Mouse (Mus musculus) left cerebral cortex, adult 18-20 months (tissue): ENCODE results near the gene Serbp1. TPM values are rescaled to one million over a fixed set of nuclear protein-coding genes. Genes with fewer than 3 reads are reported as not detected.

Source experiments
- DNase-seq, 2 experiments: peaks; one replicate each; pipeline ENCODE4 v3.0.0; 2021 to 2022; ENCODE audit warnings: low spot score in 2 of 2, mixed read lengths in 1 of 2
- total RNA-seq, 2 experiments: library from RNA; stranded (reverse); gene quantifications; 2 replicates each; pipeline ENCODE4 v1.2.3; 2021

Serbp1 gene
- total RNA-seq, 2 experiments from 2014 or later, result 189 to 200 TPM

GRCm38 (mm10) chr6:67229922-67230518 lies 8.0 kb upstream of the Serbp1 start:
- DNase-seq, result no peak

GRCm38 (mm10) chr6:67230950-67231349 lies 7.0 kb upstream of the Serbp1 start:
- DNase-seq, result no peak

DNA sequence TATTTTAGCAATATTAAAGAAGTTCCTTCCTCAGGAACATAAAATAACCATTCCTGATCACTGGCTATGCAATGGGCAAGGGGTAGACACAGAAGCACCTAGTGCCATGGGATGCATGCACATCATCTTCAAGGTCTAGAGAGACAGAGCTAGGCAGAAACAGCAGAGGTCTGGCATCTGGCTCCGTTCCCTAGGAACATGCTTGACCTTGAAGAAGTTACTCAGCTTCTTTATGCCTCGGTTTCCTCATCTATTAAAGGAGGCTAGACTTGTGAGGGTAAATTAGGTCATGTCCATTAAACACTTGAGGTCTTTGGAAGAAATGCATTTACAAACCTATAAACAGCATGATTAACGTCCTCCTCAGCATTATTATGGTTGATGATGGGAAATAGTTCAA lies 2.3 kb upstream of the Serbp1 start:
- no peak for DNase-seq

- DNase-seq, result no peak
Observed at GRCm38 (mm10) chr6:67236491-67237234, 1.3 kb upstream of the Serbp1 start.

- peak in 1 of 2 experiments; percentile 7 for DNase-seq
Observed at GRCm38 (mm10) chr6:67241263-67241662, 3.3 kb downstream of the Serbp1 start.

GRCm38 (mm10) chr6:67243765-67244420 lies 5.9 kb downstream of the Serbp1 start:
- DNase-seq, result no peak

GRCm38 (mm10) chr6:67244451-67244850 lies 6.5 kb downstream of the Serbp1 start:
- DNase-seq, result no peak

DNA sequence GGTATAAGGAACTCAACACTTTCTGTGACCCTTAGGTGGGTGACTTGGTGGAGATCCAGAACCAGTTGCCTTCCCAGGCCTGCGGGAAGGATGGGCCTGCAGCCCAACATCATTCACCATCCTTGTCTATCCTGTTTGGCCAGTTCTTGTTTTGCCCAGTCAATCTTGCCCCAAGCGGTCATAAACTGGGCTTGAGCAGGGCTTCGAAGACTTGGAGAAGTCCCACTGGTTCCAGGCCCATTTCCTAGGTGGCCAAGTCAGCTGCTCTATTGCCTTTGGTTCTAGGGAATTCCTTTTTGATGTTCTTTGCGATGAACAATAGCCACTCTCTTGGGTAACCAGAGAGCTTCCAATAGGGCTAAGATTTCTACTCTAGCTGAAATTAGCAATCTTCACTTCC lies 13.1 kb downstream of the Serbp1 start:
- DNase-seq, result no peak

- no peak for DNase-seq
Observed at GRCm38 (mm10) chr6:67264935-67265334, 27.0 kb downstream of the Serbp1 start.

- peak in 1 of 2 experiments; percentile 10 for DNase-seq
Observed at GRCm38 (mm10) chr6:67266159-67266657, 28.2 kb downstream of the Serbp1 start.

GRCm38 (mm10) chr6:67266664-67267407 lies 28.9 kb downstream of the Serbp1 start:
- peak; percentile 95 to 98 for DNase-seq

- DNase-seq, result peak; percentile 6 to 25
Observed at GRCm38 (mm10) chr6:67267408-67268244, 29.6 kb downstream of the Serbp1 start.

GRCm38 (mm10) chr6:67268245-67268612 lies 30.3 kb downstream of the Serbp1 start:
- no peak for DNase-seq

GRCm38 (mm10) chr6:67268983-67269382 lies 31.0 kb downstream of the Serbp1 start:
- no peak for DNase-seq

DNA sequence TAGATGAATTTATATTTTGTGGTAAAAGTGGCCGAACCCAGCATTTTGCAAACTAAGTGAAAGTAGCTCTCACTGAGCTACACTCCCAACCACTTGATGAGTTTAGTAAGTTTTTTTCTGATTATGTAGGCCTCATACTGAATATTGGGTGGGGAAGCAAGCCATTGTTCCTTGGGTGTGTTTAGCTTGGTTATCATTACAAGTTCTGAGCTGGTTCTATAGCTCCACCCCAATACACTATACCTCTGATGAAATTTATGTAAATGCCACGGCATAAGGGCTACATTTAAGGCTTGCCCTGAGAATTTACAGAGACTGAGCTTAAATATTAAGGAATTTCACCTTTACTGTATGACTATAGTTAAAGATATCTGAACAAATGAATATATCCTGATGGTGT lies 31.5 kb downstream of the Serbp1 start:
- DNase-seq, result no peak

- DNase-seq, result no peak
Observed at GRCm38 (mm10) chr6:67277944-67278343, 40.0 kb downstream of the Serbp1 start.

- DNase-seq, result no peak
Observed at GRCm38 (mm10) chr6:67281614-67282197, 43.7 kb downstream of the Serbp1 start.

GRCm38 (mm10) chr6:67282897-67283296 lies 44.9 kb downstream of the Serbp1 start:
- DNase-seq, result no peak

DNA sequence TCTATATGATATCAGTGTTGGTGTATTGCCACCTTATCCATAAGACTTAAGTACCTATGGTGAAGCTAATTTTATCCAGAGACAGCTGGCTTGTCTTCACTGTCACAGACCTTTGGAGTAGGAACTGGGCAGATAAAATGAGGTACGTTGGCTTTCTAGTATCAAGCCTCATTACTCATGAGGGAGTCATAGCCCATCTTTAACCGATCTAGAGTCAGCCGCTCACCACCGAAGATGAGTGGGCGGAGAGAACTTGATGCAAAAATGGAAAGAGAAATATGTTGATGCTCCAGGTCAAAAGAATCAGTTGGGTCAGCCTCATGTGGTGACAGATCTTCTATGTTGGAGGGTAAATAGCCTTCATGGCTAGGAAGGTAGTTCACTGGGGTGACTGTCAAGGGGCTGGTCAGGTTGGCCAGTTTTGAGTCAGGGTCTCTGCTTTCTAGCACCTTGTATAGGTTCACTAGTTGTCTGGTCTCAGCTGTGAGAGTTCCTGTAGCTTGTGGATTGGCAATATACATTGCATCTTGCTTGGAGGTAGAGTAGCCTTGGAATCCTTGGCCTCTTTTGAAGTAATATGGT lies 54.2 kb downstream of the Serbp1 start:
- DNase-seq, result no peak

- no peak for DNase-seq
Observed at GRCm38 (mm10) chr6:67296126-67296525, 58.1 kb downstream of the Serbp1 start.
